Mouse (Mus musculus) neural tube, embryonic 13.5 days (tissue): ENCODE measurements at regions not wholly inside any gene's neighbourhood (a gene's known extent, or its start where the extent isn't known, plus 50 kb on each side); places are given as distances from the start of the nearest gene placed in this dataset.

ENCODE experiments used
- ATAC-seq: fragments of 200-750 bp; cut with Nextera tagmentation; 2 replicates; pipeline ENCODE4 v1.8.0; 2017; ENCODE audit warnings: low read depth, mild to moderate bottlenecking, moderate TSS enrichment, moderate library complexity
- H3K27ac ChIP-seq: fragments of 300-500 bp; sonication (generic); replicated peaks from 2 replicates; pipeline ENCODE4 v1.5.1; 2015; ENCODE audit warnings: moderate library complexity, mild to moderate bottlenecking, inconsistent platforms
- H3K27me3 ChIP-seq: fragments of 300-500 bp; sonication (generic); 2 replicates; pipeline ENCODE4 v1.6.1; 2015; ENCODE audit warnings: mild to moderate bottlenecking, inconsistent platforms
- H3K36me3 ChIP-seq: fragments of 300-500 bp; sonication (generic); 2 replicates; pipeline ENCODE4 v1.6.1; 2015; ENCODE audit warnings: mild to moderate bottlenecking, inconsistent platforms
- H3K4me1 ChIP-seq: fragments of 300-500 bp; sonication (generic); replicated peaks from 2 replicates; pipeline ENCODE4 v1.6.1; 2015; ENCODE audit warnings: inconsistent platforms
- H3K4me2 ChIP-seq: fragments of 300-500 bp; sonication (generic); 2 replicates; pipeline ENCODE4 v1.6.1; 2015; ENCODE audit warnings: inconsistent platforms, mild to moderate bottlenecking, moderate library complexity
- H3K4me3 ChIP-seq: fragments of 300-500 bp; sonication (generic); 2 replicates; pipeline ENCODE4 v1.5.1; 2015; ENCODE audit warnings: mild to moderate bottlenecking, inconsistent platforms
- H3K9ac ChIP-seq: fragments of 300-500 bp; sonication (generic); 2 replicates; pipeline ENCODE4 v1.6.1; 2015; ENCODE audit warnings: moderate library complexity, mild to moderate bottlenecking, inconsistent platforms
- H3K9me3 ChIP-seq: fragments of 300-500 bp; sonication (generic); 2 replicates; pipeline ENCODE4 v1.6.1; 2016; ENCODE audit warnings: inconsistent platforms
- WGBS: fragments of 180-500 bp; shearing (Covaris S2); methylation state at CpG from one replicate; pipeline ENCODE4 v1.1.7; 2015; 5-methylcytosine and 5-hydroxymethylcytosine counted together

DNA sequence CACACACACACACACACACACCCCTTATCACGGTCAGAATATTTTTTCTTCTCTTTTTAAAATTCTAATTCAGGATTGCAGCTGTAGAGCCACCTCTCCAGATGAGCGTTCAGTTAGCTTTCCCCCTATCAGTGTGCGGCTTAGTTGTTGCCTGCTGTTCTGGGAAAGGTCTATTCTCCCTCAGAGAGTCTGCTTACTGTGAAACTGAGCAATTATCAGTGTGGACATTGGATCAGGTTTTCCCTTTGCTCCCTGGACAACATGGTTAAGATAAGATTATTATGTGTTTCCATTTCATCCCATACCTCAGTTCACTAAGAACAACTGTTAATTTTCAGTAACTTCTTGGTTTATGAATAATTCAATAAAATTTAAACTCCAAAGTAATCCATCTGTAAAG lies 268.3 kb downstream of the Inhba start:
- 89% methylated on average over 3 of the region's 3 CpGs for WGBS
- ATAC-seq, result no peak
- Histone ChIP-seq H3K27me3 (no peaks in the 10 kb centered on the region), H3K9ac (no peak overlapping the region), H3K27ac (no peak overlapping the region), H3K4me1 (no peaks in the 10 kb centered on the region), H3K36me3 (no peaks in the 10 kb centered on the region), H3K9me3 (no peaks in the 10 kb centered on the region), H3K4me2 (no peak overlapping the region), H3K4me3 (no peak overlapping the region)

DNA sequence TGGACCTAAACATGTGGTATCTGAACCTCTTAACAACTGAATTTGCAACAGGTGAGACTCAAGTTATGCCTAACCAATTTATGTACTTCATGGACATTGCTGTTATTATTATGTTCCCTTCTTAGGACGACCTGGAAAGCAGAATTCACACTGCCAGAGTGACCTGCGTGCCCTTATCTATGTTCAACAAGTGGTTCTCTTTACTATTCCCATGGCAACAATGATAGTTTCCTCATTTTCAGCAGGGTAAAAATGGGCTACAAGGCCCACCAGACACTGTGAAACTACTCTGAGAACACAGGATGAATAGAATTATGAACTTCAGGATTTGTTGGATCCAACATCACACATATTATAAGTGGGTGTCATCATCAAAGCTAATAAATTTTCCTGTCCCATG lies 269.1 kb downstream of the Inhba start:
- H3K27ac ChIP-seq, result no peak overlapping the region
- no peak overlapping the region for H3K4me3 ChIP-seq
- ATAC-seq, result no peak
- H3K4me1 ChIP-seq, result no peaks in the 10 kb centered on the region
- H3K4me2 ChIP-seq, result no peak overlapping the region
- H3K9ac ChIP-seq, result no peak overlapping the region
- no peaks in the 10 kb centered on the region for H3K36me3 ChIP-seq
- no peaks in the 10 kb centered on the region for H3K9me3 ChIP-seq
- no peaks in the 10 kb centered on the region for H3K27me3 ChIP-seq
- WGBS, result 70% methylated on average over 2 of the region's 2 CpGs

DNA sequence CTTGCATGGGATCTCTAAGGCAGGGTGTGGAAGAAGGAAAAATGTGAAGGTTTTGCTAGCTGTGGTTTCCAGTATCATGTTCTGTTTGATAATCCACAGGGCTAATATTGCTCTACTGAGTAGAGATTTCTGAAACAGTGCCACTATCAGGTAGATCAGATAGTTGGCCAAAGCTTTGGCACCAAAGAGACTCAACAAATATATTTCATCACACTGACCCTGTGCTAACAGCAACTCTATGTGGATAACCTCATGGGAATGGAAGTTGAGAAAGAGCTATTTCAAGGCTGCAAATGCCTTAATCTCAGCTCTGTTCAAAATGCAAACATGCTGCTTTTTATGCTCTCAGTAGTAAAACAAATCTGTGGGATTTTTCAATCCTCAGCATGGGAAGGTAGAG lies 270.1 kb downstream of the Inhba start:
- Histone ChIP-seq H3K27me3 (no peaks in the 10 kb centered on the region), H3K4me2 (no peak overlapping the region), H3K4me1 (no peaks in the 10 kb centered on the region), H3K36me3 (no peaks in the 10 kb centered on the region), H3K4me3 (no peak overlapping the region), H3K9ac (no peak overlapping the region), H3K9me3 (no peaks in the 10 kb centered on the region), H3K27ac (no peak overlapping the region)
- ATAC-seq, result no peak

DNA sequence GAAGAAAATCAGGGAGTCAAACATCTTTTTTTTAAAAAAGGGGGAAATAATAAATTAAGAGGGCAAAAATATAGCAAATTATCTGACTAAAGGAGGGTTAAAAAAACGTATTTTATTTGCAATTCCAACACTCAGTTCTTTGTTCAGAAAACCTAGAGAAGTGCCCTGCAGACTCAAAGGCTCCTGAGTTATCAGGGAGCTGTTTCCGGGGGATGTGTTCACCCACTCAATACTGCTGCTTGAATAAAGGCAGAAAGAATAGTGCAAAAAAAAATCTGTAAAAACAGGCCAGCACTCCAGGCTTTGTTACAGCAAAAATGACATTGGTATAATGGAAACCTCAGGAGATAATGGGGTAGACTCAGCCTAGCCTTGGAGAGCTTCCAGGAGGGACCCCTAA lies 270.6 kb downstream of the Inhba start:
- Histone ChIP-seq H3K4me3 (no peak overlapping the region), H3K4me2 (no peak overlapping the region), H3K9ac (no peak overlapping the region), H3K27me3 (no peaks in the 10 kb centered on the region), H3K36me3 (no peaks in the 10 kb centered on the region), H3K9me3 (no peaks in the 10 kb centered on the region), H3K4me1 (no peaks in the 10 kb centered on the region), H3K27ac (no peak overlapping the region)
- no peak for ATAC-seq
- WGBS, result 53% methylated on average over 2 of the region's 2 CpGs

DNA sequence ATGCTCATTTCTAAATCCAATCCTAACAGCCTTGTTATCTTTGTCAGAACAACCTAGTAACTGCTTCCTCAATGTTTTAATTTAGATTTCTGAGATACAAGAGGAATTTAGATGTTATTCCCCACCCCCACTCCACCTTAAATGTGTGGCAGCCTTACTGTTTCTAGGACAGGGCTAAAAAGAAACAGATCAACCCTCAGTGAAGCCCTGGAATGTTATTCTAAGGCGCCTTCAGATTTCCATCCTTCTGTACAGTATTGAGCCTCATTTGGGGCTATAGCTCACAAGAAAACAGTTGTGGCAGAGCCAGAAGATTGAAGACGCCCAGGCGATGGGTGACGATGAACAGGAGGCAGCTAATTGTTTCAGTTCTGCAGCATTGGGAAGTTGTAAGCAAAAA lies 271.7 kb downstream of the Inhba start:
- Histone ChIP-seq H3K9me3 (no peaks in the 10 kb centered on the region), H3K4me3 (no peak overlapping the region), H3K4me2 (no peak overlapping the region), H3K36me3 (no peaks in the 10 kb centered on the region), H3K9ac (no peak overlapping the region), H3K27me3 (no peaks in the 10 kb centered on the region), H3K27ac (no peak overlapping the region), H3K4me1 (no peaks in the 10 kb centered on the region)
- no peak for ATAC-seq
- 86% methylated on average over 4 of the region's 4 CpGs for WGBS

DNA sequence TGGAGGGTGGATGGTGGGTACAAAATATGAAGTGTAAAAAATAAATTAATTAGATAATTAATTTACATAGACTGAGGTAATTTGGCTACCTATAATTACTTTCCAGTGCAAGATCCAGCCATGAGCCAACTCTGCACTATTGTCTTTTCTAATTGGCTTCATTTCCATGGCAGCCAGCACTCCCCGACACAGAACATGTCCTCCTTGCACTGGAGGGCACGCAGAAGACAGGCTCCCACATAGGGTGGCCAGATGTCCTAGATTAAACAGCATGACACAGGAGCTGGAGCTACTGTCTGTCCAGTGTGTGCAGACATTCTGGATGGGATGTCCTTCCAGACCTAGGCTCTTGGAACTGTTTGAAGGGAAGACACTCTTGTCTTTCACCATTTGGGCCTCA lies 278.0 kb downstream of the Inhba start:
- Histone ChIP-seq H3K4me1 (no peaks in the 10 kb centered on the region), H3K9me3 (no peaks in the 10 kb centered on the region)
- 88% methylated on average over 2 of the region's 2 CpGs for WGBS

DNA sequence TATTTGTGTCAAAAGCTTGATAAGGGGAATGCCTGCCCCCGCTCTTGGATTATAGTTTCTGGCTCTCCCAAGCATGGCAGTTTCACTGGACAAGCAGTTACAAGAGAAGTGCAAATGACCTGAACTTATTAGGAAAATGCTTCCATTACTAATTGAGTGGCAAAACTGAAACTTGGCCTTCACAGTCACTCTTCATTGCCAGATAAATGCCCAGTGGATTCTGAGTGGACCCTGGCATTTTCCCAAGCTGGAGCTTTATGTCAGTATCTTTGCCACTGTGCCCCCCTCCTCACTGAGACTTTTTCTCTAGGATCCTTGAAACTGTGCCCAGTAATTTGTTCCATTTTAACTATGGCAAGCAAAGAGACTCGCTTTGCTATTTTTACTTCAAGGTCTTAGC lies 279.1 kb downstream of the Inhba start:
- Histone ChIP-seq H3K9ac (no peak overlapping the region), H3K4me1 (no peaks in the 10 kb centered on the region), H3K4me2 (no peak overlapping the region), H3K27ac (no peak overlapping the region), H3K4me3 (no peak overlapping the region), H3K9me3 (no peaks in the 10 kb centered on the region), H3K27me3 (no peaks in the 10 kb centered on the region), H3K36me3 (no peaks in the 10 kb centered on the region)
- WGBS, result 85% methylated on average over 2 of the region's 2 CpGs
- no peak for ATAC-seq

More for the DNA sequence above, 278.0 kb downstream of the Inhba start:
- Histone ChIP-seq H3K4me3 (no peak overlapping the region), H3K27me3 (no peaks in the 10 kb centered on the region), H3K4me2 (no peak overlapping the region), H3K9ac (no peak overlapping the region), H3K36me3 (no peaks in the 10 kb centered on the region), H3K27ac (no peak overlapping the region)
- no peak for ATAC-seq

DNA sequence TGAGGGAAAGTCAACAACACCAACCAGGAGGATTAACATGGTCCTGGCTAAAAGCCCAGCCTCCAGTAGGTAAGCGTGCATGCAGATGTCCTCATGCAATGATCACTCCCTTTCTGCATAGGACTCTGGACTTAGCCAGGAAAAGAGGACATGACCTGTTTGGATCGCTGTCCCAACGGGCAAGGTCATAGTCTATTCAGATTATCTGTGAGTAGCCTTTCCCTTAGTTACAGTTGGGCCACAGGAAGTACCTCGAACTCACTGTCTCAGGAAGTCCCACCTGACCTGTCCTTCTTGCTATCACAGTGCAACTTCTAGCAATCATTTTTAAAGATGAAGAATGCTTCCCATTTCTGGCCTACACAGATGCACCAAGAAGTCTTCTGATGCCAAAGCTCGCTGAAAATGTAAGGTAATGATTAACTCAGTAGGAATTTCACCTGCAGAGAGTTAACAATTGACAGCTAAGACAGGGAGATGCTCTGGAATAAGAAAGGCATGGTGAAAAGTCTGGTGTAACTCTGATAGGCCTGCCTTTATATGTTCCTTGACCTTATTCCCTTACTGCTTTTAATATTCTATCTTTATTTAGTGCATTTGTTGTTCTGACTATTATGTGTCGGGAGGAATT lies 280.1 kb downstream of the Inhba start:
- no peaks in the 10 kb centered on the region for H3K4me1 ChIP-seq
- ATAC-seq, result no peak
- H3K9me3 ChIP-seq, result no peaks in the 10 kb centered on the region
- WGBS, result 89% methylated on average over 6 of the region's 6 CpGs
- H3K9ac ChIP-seq, result no peak overlapping the region
- no peak overlapping the region for H3K27ac ChIP-seq
- no peaks in the 10 kb centered on the region for H3K27me3 ChIP-seq
- no peaks in the 10 kb centered on the region for H3K36me3 ChIP-seq
- H3K4me3 ChIP-seq, result no peak overlapping the region
- no peak overlapping the region for H3K4me2 ChIP-seq

DNA sequence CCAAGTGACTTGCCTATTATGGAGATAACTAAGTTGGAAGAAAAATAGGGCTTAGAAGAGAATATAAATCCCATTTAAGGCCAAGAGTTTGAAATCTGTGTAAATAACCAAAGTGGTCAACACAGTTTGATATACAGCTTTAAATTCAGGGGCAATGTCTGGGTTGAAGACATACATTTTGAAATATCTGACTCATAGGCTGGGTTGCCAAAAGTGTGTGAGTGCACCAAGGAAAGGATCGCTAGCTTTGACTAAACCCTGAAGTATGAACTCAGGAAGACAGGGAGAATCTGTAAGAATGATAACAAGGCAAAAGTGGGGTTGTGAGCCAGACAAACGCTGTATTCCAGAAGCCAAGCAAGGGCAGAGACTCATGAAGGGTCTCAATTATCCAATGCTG lies 288.1 kb downstream of the Inhba start:
- no peaks in the 10 kb centered on the region for H3K27me3 ChIP-seq
- no peak overlapping the region for H3K4me3 ChIP-seq
- no peaks in the 10 kb centered on the region for H3K4me1 ChIP-seq
- H3K4me2 ChIP-seq, result no peak overlapping the region
- H3K27ac ChIP-seq, result no peak overlapping the region
- H3K9ac ChIP-seq, result no peak overlapping the region
- H3K9me3 ChIP-seq, result no peaks in the 10 kb centered on the region
- H3K36me3 ChIP-seq, result no peaks in the 10 kb centered on the region
- 85% methylated on average over 2 of the region's 2 CpGs for WGBS
- no peak for ATAC-seq

DNA sequence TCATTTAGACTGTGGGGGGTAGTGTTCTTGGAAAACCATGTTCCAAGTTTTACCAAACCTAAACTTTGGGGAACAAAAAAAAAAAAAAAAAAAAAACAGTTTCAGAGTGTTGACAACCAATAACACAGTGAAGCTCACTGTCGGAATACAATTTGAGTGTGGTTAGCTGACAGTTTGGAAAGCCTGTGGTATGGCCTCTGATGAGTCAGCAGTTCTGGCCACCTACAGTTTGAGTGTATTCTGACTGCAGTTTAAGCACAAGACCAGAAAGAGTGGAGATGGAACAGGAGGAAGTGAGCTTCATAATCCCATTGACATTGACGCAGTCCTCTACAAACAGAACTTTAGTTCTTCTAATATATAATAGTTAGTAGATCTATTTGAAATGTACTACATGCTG lies 303.0 kb downstream of the Inhba start:
- H3K4me2 ChIP-seq, result no peak overlapping the region
- H3K9ac ChIP-seq, result no peak overlapping the region
- no peaks in the 10 kb centered on the region for H3K9me3 ChIP-seq
- no peaks in the 10 kb centered on the region for H3K36me3 ChIP-seq
- WGBS, result 89% methylated on average over 2 of the region's 2 CpGs
- no peaks in the 10 kb centered on the region for H3K27me3 ChIP-seq
- H3K27ac ChIP-seq, result no peak overlapping the region
- no peak for ATAC-seq
- no peaks in the 10 kb centered on the region for H3K4me1 ChIP-seq
- H3K4me3 ChIP-seq, result no peak overlapping the region

DNA sequence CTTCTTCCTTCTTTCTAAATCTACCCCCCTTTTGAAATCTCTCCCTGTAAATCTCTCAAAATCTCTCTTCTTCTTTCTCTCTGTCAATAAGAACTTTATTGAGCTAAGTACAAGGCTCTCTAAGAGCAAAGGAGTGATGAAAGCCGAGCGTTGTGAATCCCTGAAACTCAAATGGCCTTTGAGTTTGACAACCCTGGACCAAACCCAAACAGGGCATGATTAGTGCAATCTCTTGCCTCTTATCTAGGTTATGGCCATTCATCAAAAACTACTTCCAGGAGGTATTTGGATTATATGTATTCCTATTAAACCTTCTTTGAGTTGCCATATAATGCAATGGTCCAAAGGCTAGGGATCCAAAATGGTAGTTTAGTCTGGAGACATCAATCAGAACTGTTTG lies 304.0 kb downstream of the Inhba start:
- WGBS, result 89% methylated on average over 2 of the region's 2 CpGs
- H3K4me2 ChIP-seq, result no peak overlapping the region

DNA sequence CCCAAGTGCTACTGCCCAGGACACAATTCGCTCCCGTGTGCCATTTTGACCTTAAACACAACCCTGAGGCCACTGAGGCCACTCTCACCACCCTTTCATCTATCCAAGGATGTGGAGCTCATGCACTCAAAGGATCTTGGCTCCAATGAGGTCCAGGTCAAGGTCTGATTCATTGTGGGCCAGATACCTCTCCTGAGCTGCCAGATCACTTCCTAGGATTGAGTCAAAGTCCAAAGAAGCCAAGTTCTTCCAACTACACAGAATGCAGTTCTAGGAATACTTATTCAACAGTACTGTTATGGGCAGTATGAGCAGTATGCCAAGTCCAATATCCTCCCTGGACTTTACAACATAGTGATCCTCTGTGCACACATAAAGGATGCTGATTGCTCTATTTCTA lies 304.9 kb downstream of the Inhba start:
- Histone ChIP-seq H3K9me3 (no peaks in the 10 kb centered on the region), H3K27ac (no peak overlapping the region), H3K4me1 (no peaks in the 10 kb centered on the region), H3K4me2 (no peak overlapping the region), H3K36me3 (no peaks in the 10 kb centered on the region), H3K27me3 (no peaks in the 10 kb centered on the region), H3K4me3 (no peak overlapping the region), H3K9ac (no peak overlapping the region)
- no peak for ATAC-seq
- 83% methylated on average over 2 of the region's 2 CpGs for WGBS

More for the DNA sequence above, 304.0 kb downstream of the Inhba start:
- no peaks in the 10 kb centered on the region for H3K36me3 ChIP-seq
- H3K4me1 ChIP-seq, result no peaks in the 10 kb centered on the region
- no peak overlapping the region for H3K27ac ChIP-seq
- no peak overlapping the region for H3K9ac ChIP-seq
- ATAC-seq, result no peak
- H3K4me3 ChIP-seq, result no peak overlapping the region
- H3K9me3 ChIP-seq, result no peaks in the 10 kb centered on the region
- no peaks in the 10 kb centered on the region for H3K27me3 ChIP-seq

DNA sequence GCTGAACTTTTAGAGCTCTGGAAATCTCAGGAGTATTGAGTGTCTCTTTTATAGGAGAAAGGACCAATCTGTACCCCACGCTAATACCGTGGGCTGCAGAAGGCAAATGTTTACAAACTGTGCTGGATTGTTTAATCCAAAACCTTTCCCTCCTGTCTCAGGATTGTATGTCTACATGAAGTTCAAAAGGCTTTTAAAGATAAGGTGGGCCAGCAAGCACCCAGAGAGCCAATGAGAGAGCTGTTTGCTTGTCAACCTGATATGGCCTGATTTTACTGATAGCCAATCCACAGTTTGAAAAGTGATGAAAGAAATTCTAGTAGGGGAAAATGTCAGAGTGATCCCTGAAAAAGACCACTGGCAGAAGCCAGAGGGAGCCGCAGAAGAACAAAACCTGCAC lies 305.8 kb downstream of the Inhba start:
- ATAC-seq, result no peak
- WGBS, result 81% methylated on average over 3 of the region's 3 CpGs

More for the DNA sequence above, 305.8 kb downstream of the Inhba start:
- Histone ChIP-seq H3K36me3 (no peaks in the 10 kb centered on the region), H3K4me1 (no peaks in the 10 kb centered on the region), H3K9ac (no peak overlapping the region), H3K27ac (no peak overlapping the region), H3K4me2 (no peak overlapping the region), H3K4me3 (no peak overlapping the region), H3K9me3 (no peaks in the 10 kb centered on the region), H3K27me3 (no peaks in the 10 kb centered on the region)
